Mouse (Mus musculus): ENCODE measurements around the gene Tnfsf13.

- TF ChIP-seq GATA1 (IDR thresholded peaks at IDR 0.05; ENCODE audit: borderline replicate concordance, low read length) (no peak), FLI1 (IDR thresholded peaks at IDR 0.05; ENCODE audit: low read length) (no peak)
These were observed 30.3 kb upstream of the Tnfsf13 start for GRCm38 (mm10) chr11:69715929-69716328.

Data from megakaryocyte, embryonic 14.5 days (primary cell).